Mouse (Mus musculus) liver, adult (tissue): ENCODE data around the gene Olfr133.

ENCODE experiments used
- GATA4 ChIP-seq: IDR thresholded peaks from 2 replicates; pipeline ENCODE4 v1.6.1; 2014; ENCODE audit warnings: mild to moderate bottlenecking, low read length; ENCODE audit not compliant: insufficient replicate concordance

The Olfr133 gene

GRCm38 (mm10) chr17:38144981-38145380 is at the start of gene Olfr133:
Olfr133 (plus strand) TSS chr17:38145281.
- no peak for TF ChIP-seq GATA4

GRCm38 (mm10) chr17:38134426-38134825 is 10.7 kb upstream of the Olfr133 start, which contains the start of gene Olfr132:
Olfr132 (minus strand) TSS chr17:38134526.
- no peak for TF ChIP-seq GATA4

DNA sequence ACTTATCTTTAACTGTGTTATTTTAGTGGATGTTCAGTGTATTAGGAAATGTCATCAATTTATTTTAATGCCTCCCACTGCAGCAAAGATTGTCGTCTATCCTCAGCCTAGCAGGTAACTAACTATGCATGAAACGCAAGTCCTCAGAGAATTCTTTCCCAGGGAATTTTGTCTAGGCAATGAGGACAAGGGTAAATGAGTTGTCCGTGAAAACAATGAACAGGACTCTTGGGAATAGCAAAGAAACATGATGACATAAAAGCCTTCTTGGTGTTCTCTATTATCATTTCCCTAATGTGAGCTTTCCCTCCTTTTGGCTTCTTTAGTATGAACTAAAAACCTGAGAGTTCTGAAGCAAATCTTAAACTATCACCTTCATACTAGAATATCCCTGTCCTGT is 26.0 kb downstream of the Olfr133 start, which contains the start of gene Olfr134:
Gene Olfr134, plus strand, starts transcription at position 301 of the 400 bp plus-strand sequence.
- no peak for TF ChIP-seq GATA4
